Mouse (Mus musculus) midbrain, embryonic 13.5 days (tissue): ENCODE measurements around the gene Fbxo30. TPM values are rescaled to one million over a fixed set of nuclear protein-coding genes. Genes with fewer than 3 reads are reported as not detected.

ENCODE experiments used
- ATAC-seq: fragments of 200-750 bp; cut with Nextera tagmentation; 2 replicates; pipeline ENCODE4 v1.8.0; 2017; ENCODE audit warnings: mild to moderate bottlenecking, moderate TSS enrichment, moderate library complexity
- H3K27ac ChIP-seq: fragments of 300-500 bp; sonication (generic); 2 replicates; pipeline ENCODE4 v1.5.1; 2015; ENCODE audit warnings: inconsistent platforms, mild to moderate bottlenecking, moderate library complexity
- H3K27me3 ChIP-seq: fragments of 300-500 bp; sonication (generic); 2 replicates; pipeline ENCODE4 v1.6.1; 2015; ENCODE audit warnings: mild to moderate bottlenecking, inconsistent platforms
- H3K36me3 ChIP-seq: fragments of 300-500 bp; sonication (generic); 2 replicates; pipeline ENCODE4 v1.6.1; 2015; ENCODE audit warnings: mild to moderate bottlenecking, inconsistent platforms
- H3K4me1 ChIP-seq: fragments of 300-500 bp; sonication (generic); replicated peaks from 2 replicates; pipeline ENCODE4 v1.6.1; 2015; ENCODE audit warnings: inconsistent platforms
- H3K4me2 ChIP-seq: fragments of 300-500 bp; sonication (generic); replicated peaks from 2 replicates; pipeline ENCODE4 v1.6.1; 2015; ENCODE audit warnings: moderate library complexity, mild to moderate bottlenecking, inconsistent platforms
- H3K4me3 ChIP-seq: fragments of 300-500 bp; sonication (generic); replicated peaks from 2 replicates; pipeline ENCODE4 v1.5.1; 2015; ENCODE audit warnings: mild to moderate bottlenecking, inconsistent platforms
- H3K9ac ChIP-seq: fragments of 300-500 bp; sonication (generic); replicated peaks from 2 replicates; pipeline ENCODE4 v1.6.1; 2015; ENCODE audit warnings: mild to moderate bottlenecking, inconsistent platforms
- H3K9me3 ChIP-seq: fragments of 300-500 bp; sonication (generic); 2 replicates; pipeline ENCODE4 v1.6.1; 2016; ENCODE audit warnings: mild to moderate bottlenecking, inconsistent platforms
- WGBS: fragments of 180-500 bp; shearing (Covaris S2); methylation state at CpG from one replicate; pipeline ENCODE4 v1.1.7; 2015; 5-methylcytosine and 5-hydroxymethylcytosine counted together
- polyA plus RNA-seq: library from polyadenylated mRNA; unstranded; fragments of >200 nt; fragmentation: Nextera tagmentation; extraction: Ambion mirVana; gene quantifications from 2 replicates; pipeline ENCODE4 v1.2.1, GENCODE M21; 2015

Fbxo30 gene
- polyA plus RNA-seq, 1 experiment from 2014 or later = 34.9 TPM

GRCm38 (mm10) chr10:11343205-11344141 lies 62.3 kb downstream of the Fbxo30 start, which contains the start of gene Epm2a:
TSS of gene Epm2a (plus strand) at chr10:11343404.
- peak; percentile 98 for ATAC-seq
- Histone ChIP-seq H3K4me2 (peak within 1 kb of the TSS; percentile 66), H3K4me3 (peak within 1 kb of the TSS; percentile 69), H3K9me3 (peaks cover 6% of the 10 kb centered on the region; the same call in 1 of the 2 replicates), H3K4me1 (0 out of 2 replicates have a peak, but pooled peaks cover 4% of the 10 kb centered on the region), H3K27ac (peak within 1 kb of the TSS; percentile 98), H3K36me3 (no peaks in the 10 kb centered on the region), H3K9ac (peak within 1 kb of the TSS; percentile 89), H3K27me3 (0 out of 2 replicates have a peak, but pooled peaks cover 4% of the 10 kb centered on the region)
- under 1% methylated on average over 88 of the region's 106 CpGs for WGBS

GRCm38 (mm10) chr10:11344536-11345468 lies 63.7 kb downstream of the Fbxo30 start:
- H3K36me3 ChIP-seq = no peaks in the 10 kb centered on the region
- no peak overlapping the region for H3K4me3 ChIP-seq
- 83% methylated on average over 18 of the region's 18 CpGs for WGBS
- ATAC-seq = no peak
- 0 out of 2 replicates have a peak, but pooled peaks cover 4% of the 10 kb centered on the region for H3K27me3 ChIP-seq
- H3K9me3 ChIP-seq = peaks cover 6% of the 10 kb centered on the region; the same call in 1 of the 2 replicates
- 0 out of 2 replicates have a peak, but pooled peaks cover 4% of the 10 kb centered on the region for H3K4me1 ChIP-seq
- H3K27ac ChIP-seq = no peak overlapping the region
- H3K4me2 ChIP-seq = 0 out of 2 replicates have a peak overlapping the region, but pooled peaks have one; percentile 66
- H3K9ac ChIP-seq = no peak overlapping the region

Other genes with a start within 250 kb of the Fbxo30 start
- 2.7 and 3.0 TPM in 2 replicates for gene Grm1, start 199.0 kb upstream of the Fbxo30 start, polyA plus RNA-seq
- 25.9 and 26.4 TPM in 2 replicates for gene Shprh, start 131.9 kb upstream of the Fbxo30 start, polyA plus RNA-seq
- gene Epm2a, start 62.1 kb downstream of the Fbxo30 start, polyA plus RNA-seq = 0.71 and 1.6 TPM in 2 replicates